Mouse (Mus musculus): ENCODE data around the gene Cry2. TPM values are rescaled to one million over a fixed set of nuclear protein-coding genes. Genes with fewer than 3 reads are reported as not detected.

The Cry2 gene
- polyA plus RNA-seq, 1 experiment from 2014 or later: 22.1 TPM

Other genes with a start within 250 kb of the Cry2 start
- 18.4 and 20.8 TPM in 2 replicates for gene Pex16, start 59.4 kb downstream of the Cry2 start, polyA plus RNA-seq (2014; fragmentation: Nextera tagmentation; extraction: Ambion mirVana)
- gene Large2, start 59.2 kb downstream of the Cry2 start, polyA plus RNA-seq (2014; fragmentation: Nextera tagmentation; extraction: Ambion mirVana): 4.0 and 4.7 TPM in 2 replicates
- 2.4 and 3.3 TPM in 2 replicates for gene 1700029I15Rik, start 51.5 kb downstream of the Cry2 start, polyA plus RNA-seq (2014; fragmentation: Nextera tagmentation; extraction: Ambion mirVana)
- gene Mapk8ip1, start 32.8 kb downstream of the Cry2 start, polyA plus RNA-seq (2014; fragmentation: Nextera tagmentation; extraction: Ambion mirVana): 33.3 and 39.0 TPM in 2 replicates
- gene Slc35c1, start 26.5 kb upstream of the Cry2 start, polyA plus RNA-seq (2014; fragmentation: Nextera tagmentation; extraction: Ambion mirVana): 8.7 and 9.0 TPM in 2 replicates
- gene Chst1, start 165.7 kb upstream of the Cry2 start, polyA plus RNA-seq (2014; fragmentation: Nextera tagmentation; extraction: Ambion mirVana): 3.9 and 4.3 TPM in 2 replicates